Mouse (Mus musculus): ENCODE measurements at regions not wholly inside any gene's neighbourhood (a gene's known extent, or its start where the extent isn't known, plus 50 kb on each side); places are given as distances from the start of the nearest gene placed in this dataset.

- TF ChIP-seq E2F4 (IDR thresholded peaks at IDR 0.05; ENCODE audit: insufficient read depth) (no peak), POLR2A (IDR thresholded peaks at IDR 0.05; ENCODE audit: insufficient read length, low read depth) (no peak), POLR2AphosphoS2 (IDR thresholded peaks at IDR 0.05; ENCODE audit: insufficient read length, low read depth) (no peak), SRF (IDR thresholded peaks at IDR 0.05; ENCODE audit: control insufficient read depth, insufficient read length, low read depth) (no peak)
These were observed 64.3 kb upstream of the Ercc4 start for GRCm38 (mm10) chr16:13045079-13045590.

Data from myocyte (in vitro differentiated cells).